Mouse (Mus musculus): ENCODE results near the gene Gfpt1. TPM values are rescaled to one million over a fixed set of nuclear protein-coding genes. Genes with fewer than 3 reads are reported as not detected.
"Not testable (repeated sequence)": the region's sequence is repeated elsewhere in the genome, so short reads cannot be mapped to it uniquely, and the experiment has no call there.

Gene Gfpt1
- polyA plus RNA-seq, 1 experiment from 2014 or later = 13.3 TPM

DNA sequence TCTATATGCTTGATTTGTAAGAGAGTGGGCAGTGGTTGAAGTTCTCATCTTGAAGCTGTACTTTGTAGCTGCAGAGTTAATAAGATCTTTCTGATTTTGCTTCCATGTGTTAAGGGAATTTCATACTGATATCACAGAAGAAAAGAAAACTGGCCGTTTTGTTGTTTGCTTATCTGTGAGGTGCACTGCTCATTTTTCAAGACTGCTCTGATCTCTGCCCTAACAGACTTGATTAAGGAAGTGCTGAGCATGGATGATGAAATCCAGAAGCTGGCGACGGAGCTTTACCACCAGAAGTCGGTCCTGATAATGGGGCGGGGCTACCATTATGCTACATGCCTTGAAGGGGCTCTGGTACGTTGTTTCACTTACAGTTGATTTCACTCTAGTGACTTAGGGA, 42.4 kb downstream of the Gfpt1 start:
- WGBS = 85% methylated on average over 6 of the region's 6 CpGs
- H3K4me1 ChIP-seq (replicated peaks; ENCODE audit: insufficient read depth, low read length) = no peaks in the 10 kb centered on the region
- H3K4me2 ChIP-seq (ENCODE audit: low read length) = no peak overlapping the region
- peaks cover 67% of the 10 kb centered on the region for H3K36me3 ChIP-seq (ENCODE audit: insufficient read depth, low read length)
- no peaks in the 10 kb centered on the region for H3K27me3 ChIP-seq (ENCODE audit: insufficient read depth, low read length)
- no peak overlapping the region for H3K4me3 ChIP-seq (replicated peaks; ENCODE audit: low read depth, low read length)
- no peak overlapping the region for H3K9ac ChIP-seq (ENCODE audit: low read depth, low read length)
- no peak for DNase-seq (ENCODE audit: low spot score)
- TF ChIP-seq CTCF (IDR thresholded peaks at IDR 0.05; ENCODE audit: low read depth) = no peak
- H3K9me3 ChIP-seq (replicated peaks; ENCODE audit: low read length) = no peaks in the 10 kb centered on the region
- no peak for ATAC-seq (replicated peaks; ENCODE audit: low FRiP score, low read depth)
- H3K27ac ChIP-seq = no peak overlapping the region

GRCm38 (mm10) chr6:87088356-87088755, 45.7 kb downstream of the Gfpt1 start:
- Histone ChIP-seq H3K4me3 (replicated peaks; ENCODE audit: low read depth, low read length) (no peak overlapping the region), H3K27me3 (ENCODE audit: insufficient read depth, low read length) (no peaks in the 10 kb centered on the region), H3K9me3 (replicated peaks; ENCODE audit: low read length) (no peaks in the 10 kb centered on the region), H3K9ac (ENCODE audit: low read depth, low read length) (no peak overlapping the region), H3K4me1 (replicated peaks; ENCODE audit: insufficient read depth, low read length) (no peaks in the 10 kb centered on the region), H3K4me2 (ENCODE audit: low read length) (no peak overlapping the region), H3K36me3 (ENCODE audit: insufficient read depth, low read length) (peaks cover 48% of the 10 kb centered on the region), H3K27ac (no peak overlapping the region)
- WGBS = 94% methylated on average over 5 of the region's 5 CpGs
- no peak for TF ChIP-seq CTCF (IDR thresholded peaks at IDR 0.05; ENCODE audit: low read depth)
- DNase-seq (ENCODE audit: low spot score) (no peak), ATAC-seq (replicated peaks; ENCODE audit: low FRiP score, low read depth) (no peak)

DNA sequence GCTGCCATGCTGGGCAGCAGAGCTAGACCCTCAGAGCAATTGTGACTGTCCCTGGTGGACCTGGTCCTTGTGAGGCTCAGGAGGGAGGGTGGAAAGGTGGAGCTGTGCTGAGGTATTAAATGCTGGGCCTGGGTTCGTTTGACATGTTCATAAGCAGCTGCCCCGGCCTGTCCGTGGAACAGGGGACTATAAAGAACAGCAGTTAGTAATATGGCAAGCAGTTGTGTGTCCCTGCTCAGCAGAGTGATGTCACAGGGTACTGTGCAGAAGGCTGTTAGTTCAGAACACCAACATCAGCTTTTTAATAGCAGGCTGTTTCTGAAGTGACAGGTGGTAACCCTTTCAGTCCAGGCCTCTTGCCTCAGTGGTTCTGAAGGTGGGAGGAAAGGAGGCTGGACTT, 48.2 kb downstream of the Gfpt1 start:
- H3K27ac ChIP-seq = no peak overlapping the region
- H3K36me3 ChIP-seq (ENCODE audit: insufficient read depth, low read length) = peaks cover 28% of the 10 kb centered on the region
- H3K9me3 ChIP-seq (replicated peaks; ENCODE audit: low read length) = no peaks in the 10 kb centered on the region
- no peaks in the 10 kb centered on the region for H3K4me1 ChIP-seq (replicated peaks; ENCODE audit: insufficient read depth, low read length)
- H3K9ac ChIP-seq (ENCODE audit: low read depth, low read length) = no peak overlapping the region
- no peak overlapping the region for H3K4me3 ChIP-seq (replicated peaks; ENCODE audit: low read depth, low read length)
- WGBS = 73% methylated on average over 3 of the region's 3 CpGs
- H3K27me3 ChIP-seq (ENCODE audit: insufficient read depth, low read length) = no peaks in the 10 kb centered on the region
- ATAC-seq (replicated peaks; ENCODE audit: low FRiP score, low read depth) (no peak), DNase-seq (ENCODE audit: low spot score) (no peak)
- H3K4me2 ChIP-seq (ENCODE audit: low read length) = no peak overlapping the region
- TF ChIP-seq CTCF (IDR thresholded peaks at IDR 0.05; ENCODE audit: low read depth) = no peak

GRCm38 (mm10) chr6:87092476-87092875, 49.8 kb downstream of the Gfpt1 start:
- TF ChIP-seq CTCF (IDR thresholded peaks at IDR 0.05; ENCODE audit: low read depth) = no peak

DNA sequence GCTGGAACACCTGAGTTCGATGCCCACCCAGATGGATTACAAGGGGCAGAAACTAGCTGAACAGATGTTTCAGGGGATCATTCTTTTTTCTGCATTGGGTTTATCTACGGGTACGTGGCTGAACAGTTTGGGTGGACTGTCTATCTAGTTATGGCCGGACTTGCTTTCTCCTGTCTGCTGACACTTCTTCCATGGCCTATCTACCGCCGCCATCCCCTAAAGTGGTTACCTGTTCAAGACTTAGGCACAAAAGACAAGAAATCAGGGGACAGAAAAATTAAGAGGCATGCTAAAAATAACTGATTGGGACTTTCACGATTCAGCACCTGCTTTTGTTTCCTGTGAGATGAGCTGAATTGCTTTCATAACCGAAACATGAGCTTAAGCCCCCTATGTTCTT, 51.0 kb downstream of the Gfpt1 start:
- not testable (repeated sequence) for H3K4me3 ChIP-seq (replicated peaks; ENCODE audit: low read depth, low read length); H3K4me1 ChIP-seq (replicated peaks; ENCODE audit: insufficient read depth, low read length); H3K36me3 ChIP-seq (ENCODE audit: insufficient read depth, low read length); ATAC-seq (replicated peaks; ENCODE audit: low FRiP score, low read depth); H3K27me3 ChIP-seq (ENCODE audit: insufficient read depth, low read length); H3K9me3 ChIP-seq (replicated peaks; ENCODE audit: low read length); H3K27ac ChIP-seq; H3K4me2 ChIP-seq (ENCODE audit: low read length); DNase-seq (ENCODE audit: low spot score); H3K9ac ChIP-seq (ENCODE audit: low read depth, low read length)
- WGBS = 87% methylated on average over 8 of the region's 8 CpGs

More at GRCm38 (mm10) chr6:87092476-87092875, 49.8 kb downstream of the Gfpt1 start:
- H3K9me3 ChIP-seq (replicated peaks; ENCODE audit: low read length) = no peaks in the 10 kb centered on the region
- WGBS = 52% methylated on average over 5 of the region's 5 CpGs
- no peak overlapping the region for H3K9ac ChIP-seq (ENCODE audit: low read depth, low read length)
- ATAC-seq (replicated peaks; ENCODE audit: low FRiP score, low read depth) (no peak), DNase-seq (ENCODE audit: low spot score) (no peak)
- no peak overlapping the region for H3K4me3 ChIP-seq (replicated peaks; ENCODE audit: low read depth, low read length)
- H3K27me3 ChIP-seq (ENCODE audit: insufficient read depth, low read length) = no peaks in the 10 kb centered on the region
- no peak overlapping the region for H3K27ac ChIP-seq
- H3K4me2 ChIP-seq (ENCODE audit: low read length) = no peak overlapping the region
- no peaks in the 10 kb centered on the region for H3K4me1 ChIP-seq (replicated peaks; ENCODE audit: insufficient read depth, low read length)
- peaks cover 16% of the 10 kb centered on the region for H3K36me3 ChIP-seq (ENCODE audit: insufficient read depth, low read length)

DNA sequence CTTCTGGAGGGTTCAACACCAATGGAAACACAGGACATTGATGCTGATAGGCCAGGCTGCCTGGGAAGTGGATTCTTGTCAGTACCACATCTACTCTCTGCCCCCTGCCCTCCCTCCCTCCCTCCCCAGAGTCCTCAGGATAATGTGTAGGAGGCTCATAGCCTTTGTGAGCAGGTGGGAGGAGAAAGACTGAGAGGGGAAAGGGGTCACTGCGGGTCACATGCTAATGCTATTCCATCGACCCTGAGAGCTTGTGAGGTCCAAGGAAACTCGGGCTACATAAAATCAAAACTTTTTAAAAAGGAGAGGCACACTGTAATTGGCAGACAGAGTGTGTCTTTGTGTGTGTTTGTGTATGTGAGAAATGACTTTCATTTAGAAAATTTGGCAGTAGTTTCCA, 56.6 kb downstream of the Gfpt1 start:
- Histone ChIP-seq H3K4me3 (replicated peaks; ENCODE audit: low read depth, low read length) (no peak overlapping the region), H3K27me3 (ENCODE audit: insufficient read depth, low read length) (no peaks in the 10 kb centered on the region), H3K9me3 (replicated peaks; ENCODE audit: low read length) (no peaks in the 10 kb centered on the region), H3K4me1 (replicated peaks; ENCODE audit: insufficient read depth, low read length) (peaks cover 10% of the 10 kb centered on the region), H3K9ac (ENCODE audit: low read depth, low read length) (no peak overlapping the region), H3K36me3 (ENCODE audit: insufficient read depth, low read length) (no peaks in the 10 kb centered on the region), H3K27ac (no peak overlapping the region), H3K4me2 (ENCODE audit: low read length) (no peak overlapping the region)
- no peak for TF ChIP-seq CTCF (IDR thresholded peaks at IDR 0.05; ENCODE audit: low read depth)
- no peak for DNase-seq (ENCODE audit: low spot score)
- 10% methylated on average over 3 of the region's 3 CpGs for WGBS
- no peak for ATAC-seq (replicated peaks; ENCODE audit: low FRiP score, low read depth)

- WGBS = 53% methylated on average over 7 of the region's 7 CpGs
- no peak overlapping the region for H3K27ac ChIP-seq
- peak; percentile 47 for DNase-seq (ENCODE audit: low spot score)
These were observed 57.1 kb downstream of the Gfpt1 start for GRCm38 (mm10) chr6:87099671-87100296.

More at GRCm38 (mm10) chr6:87099671-87100296, 57.1 kb downstream of the Gfpt1 start:
- H3K9ac ChIP-seq (ENCODE audit: low read depth, low read length) = no peak overlapping the region
- no peaks in the 10 kb centered on the region for H3K27me3 ChIP-seq (ENCODE audit: insufficient read depth, low read length)
- no peaks in the 10 kb centered on the region for H3K9me3 ChIP-seq (replicated peaks; ENCODE audit: low read length)
- H3K4me2 ChIP-seq (ENCODE audit: low read length) = no peak overlapping the region
- no peak for ATAC-seq (replicated peaks; ENCODE audit: low FRiP score, low read depth)
- TF ChIP-seq CTCF (IDR thresholded peaks at IDR 0.05; ENCODE audit: low read depth) = no peak
- no peaks in the 10 kb centered on the region for H3K36me3 ChIP-seq (ENCODE audit: insufficient read depth, low read length)
- H3K4me1 ChIP-seq (replicated peaks; ENCODE audit: insufficient read depth, low read length) = peaks cover 10% of the 10 kb centered on the region
- H3K4me3 ChIP-seq (replicated peaks; ENCODE audit: low read depth, low read length) = no peak overlapping the region
